Mouse (Mus musculus) myocyte (in vitro differentiated cells): ENCODE data around the gene Gm35549.

Experiments
- E2F4 ChIP-seq: IDR thresholded peaks from one replicate; pipeline ENCODE4 v1.6.1; 2011; ENCODE audit warnings: mild to moderate bottlenecking, control low read depth, moderate library complexity; ENCODE audit not compliant: insufficient read depth
- POLR2A ChIP-seq: IDR thresholded peaks from one replicate; pipeline ENCODE4 v1.6.1; 2011; ENCODE audit warnings: low read depth, mild to moderate bottlenecking, control low read depth, moderate library complexity; ENCODE audit not compliant: insufficient read length
- TCF12 ChIP-seq: IDR thresholded peaks from one replicate; pipeline ENCODE4 v1.6.1; 2011; ENCODE audit warnings: mild to moderate bottlenecking, control low read depth; ENCODE audit not compliant: poor library complexity, insufficient read depth, severe bottlenecking

DNA sequence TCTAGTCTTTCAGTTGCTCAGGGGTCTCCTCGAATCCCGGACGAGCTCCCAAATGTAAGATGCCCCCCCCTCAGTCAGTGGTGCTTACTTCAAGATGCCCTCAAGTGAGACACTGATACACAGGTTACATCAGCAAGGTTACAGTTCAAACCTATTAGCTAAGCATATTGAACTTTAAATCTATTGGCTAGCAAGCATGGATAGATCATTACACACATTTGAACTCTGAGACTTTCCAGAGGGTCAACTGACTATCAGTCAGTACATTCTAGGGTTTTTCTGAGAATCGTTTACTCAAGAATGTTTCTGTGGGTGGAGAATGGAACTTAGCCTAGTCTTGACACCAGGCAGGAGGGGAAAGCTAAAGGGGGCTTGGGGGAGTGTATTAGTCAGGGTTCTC lies 28.8 kb upstream of the Gm35549 start:
- TF ChIP-seq POLR2A (no peak), TCF12 (no peak), E2F4 (no peak)
